Mouse (Mus musculus) left cerebral cortex, postnatal 14 days (tissue): Measurements from ENCODE around the gene Zfp12. TPM values are rescaled to one million over a fixed set of nuclear protein-coding genes. Genes with fewer than 3 reads are reported as not detected.

Source experiments
- DNase-seq, 2 experiments: peaks; one replicate each; pipeline ENCODE4 v3.0.0; 2021 to 2022; ENCODE audit warnings: low spot score in 2 of 2, mixed read lengths in 1 of 2
- intact Hi-C: fragments of 180-260 bp; cut with DNase I; formaldehyde crosslinking; loops from one replicate; pipeline ENCODE4 v1.15.1; 2025
- total RNA-seq, 2 experiments: library from RNA; stranded (reverse); gene quantifications; 2 replicates each; pipeline ENCODE4 v1.2.3; 2021

Zfp12 gene
- total RNA-seq, 2 experiments from 2014 or later, result 24.6 to 28.2 TPM

- DNase-seq, result peak in 1 of 2 experiments; percentile 52
- intact Hi-C loops, result loop anchor here (5.0 kb wide), 1 partner anchor 48 kb away; no protein-coding TSS in a partner anchor
These were observed 60.4 kb downstream of the Zfp12 start for GRCm38 (mm10) chr5:143295330-143295729.

- intact Hi-C loops, result loop anchor here (5.0 kb wide), 1 partner anchor 51 kb away; no protein-coding TSS in a partner anchor
- no peak for DNase-seq
These were observed 63.0 kb downstream of the Zfp12 start for GRCm38 (mm10) chr5:143297986-143298385.

- DNase-seq, result no peak
- intact Hi-C loops, result loop anchor here (5.0 kb wide), 1 partner anchor 51 kb away; no protein-coding TSS in a partner anchor
These were observed 63.4 kb downstream of the Zfp12 start for GRCm38 (mm10) chr5:143298391-143298790.

Other genes with a start within 250 kb of the Zfp12 start
- 10 to 100 TPM; 38.8 to 41.0 TPM for gene Rnf216, start 122.2 kb upstream of the Zfp12 start, total RNA-seq
- under 1 TPM; 0.11 to 0.13 TPM for gene Olfr718-ps1, start 87.6 kb upstream of the Zfp12 start, total RNA-seq
- 10 to 100 TPM; 15.2 to 15.6 TPM for gene Rbak, start 54.4 kb upstream of the Zfp12 start, total RNA-seq
- gene Spdye4b, start 54.1 kb upstream of the Zfp12 start, total RNA-seq, result not detected
- gene Spdye4a, start 8.3 kb upstream of the Zfp12 start, total RNA-seq, result not detected
- 10 to 100 TPM; 20.1 to 20.5 TPM for gene Zfp316, start 34.9 kb downstream of the Zfp12 start, total RNA-seq
- gene Zfp853, start 58.5 kb downstream of the Zfp12 start, total RNA-seq, result 1 to 10 TPM; 7.8 to 8.3 TPM
- gene E130309D02Rik, start 80.2 kb downstream of the Zfp12 start, total RNA-seq, result 10 to 100 TPM; 22.2 to 22.3 TPM
- 10 to 100 TPM; 35.8 to 37.4 TPM for gene Zdhhc4, start 94.1 kb downstream of the Zfp12 start, total RNA-seq
- 1 to 10 TPM; 1.4 to 1.9 TPM for gene Grid2ip, start 122.2 kb downstream of the Zfp12 start, total RNA-seq
- gene Kdelr2, start 168.7 kb downstream of the Zfp12 start, total RNA-seq, result 10 to 100 TPM; 41.3 to 43.4 TPM
- gene Daglb, start 229.4 kb downstream of the Zfp12 start, total RNA-seq, result 10 to 100 TPM; 24.8 to 25.7 TPM